Mouse (Mus musculus) heart, postnatal 0 days (tissue): ENCODE results near the gene Trim67. TPM values are rescaled to one million over a fixed set of nuclear protein-coding genes. Genes with fewer than 3 reads are reported as not detected.

Source experiments
- ATAC-seq: fragments of 200-750 bp; cut with Nextera tagmentation; 2 replicates; pipeline ENCODE4 v1.8.0; 2017; ENCODE audit warnings: low read depth, moderate number of reproducible peaks, moderate library complexity; ENCODE audit not compliant: insufficient read depth
- DNase-seq: peaks from one replicate; pipeline ENCODE4 v3.0.0-alpha.2; 2016; ENCODE audit warnings: low spot score
- H3K27ac ChIP-seq: fragments of 300-500 bp; sonication (generic); 2 replicates; pipeline ENCODE4 v1.5.1; 2014; ENCODE audit warnings: low read depth, mild to moderate bottlenecking
- H3K27me3 ChIP-seq: fragments of 300-500 bp; sonication (generic); 2 replicates; pipeline ENCODE4 v1.6.1; 2014; ENCODE audit warnings: low read length, mixed read lengths; ENCODE audit not compliant: control insufficient read depth, insufficient read depth
- H3K36me3 ChIP-seq: fragments of 300-500 bp; sonication (generic); replicated peaks from 2 replicates; pipeline ENCODE4 v1.6.1; 2014; ENCODE audit warnings: low read length, mixed read lengths; ENCODE audit not compliant: control insufficient read depth, insufficient read depth
- H3K4me1 ChIP-seq: fragments of 300-500 bp; sonication (generic); 2 replicates; pipeline ENCODE4 v1.6.1; 2014; ENCODE audit warnings: antibody characterized with exemption; ENCODE audit not compliant: control insufficient read depth, insufficient read depth
- H3K4me2 ChIP-seq: fragments of 300-500 bp; sonication (generic); 2 replicates; pipeline ENCODE4 v1.6.1; 2014; ENCODE audit warnings: low read depth, mild to moderate bottlenecking, low read length, moderate library complexity
- H3K4me3 ChIP-seq: fragments of 300-500 bp; sonication (generic); 2 replicates; pipeline ENCODE4 v1.5.1; 2014; ENCODE audit warnings: low read depth, low read length
- H3K9ac ChIP-seq: fragments of 300-500 bp; sonication (generic); replicated peaks from 2 replicates; pipeline ENCODE4 v1.6.1; 2014; ENCODE audit warnings: low read depth, low read length, mixed read lengths
- H3K9me3 ChIP-seq: fragments of 300-500 bp; sonication (generic); replicated peaks from 2 replicates; pipeline ENCODE4 v1.6.1; 2016; ENCODE audit warnings: low read length; ENCODE audit not compliant: control insufficient read depth
- CTCF ChIP-seq: IDR thresholded peaks from 2 replicates; pipeline ENCODE4 v1.5.1; 2016; ENCODE audit warnings: antibody characterized with exemption, control low read depth, low read depth
- EP300 ChIP-seq: IDR thresholded peaks from 2 replicates; pipeline ENCODE4 v1.6.1; 2016; ENCODE audit warnings: antibody characterized with exemption, low read depth
- WGBS: fragments of 180-500 bp; shearing (Covaris S2); extraction: QIAGEN DNeasy Blood & Tissue Kit; methylation state at CpG from one replicate; pipeline ENCODE4 v1.1.7; 2014; 5-methylcytosine and 5-hydroxymethylcytosine counted together
- polyA plus RNA-seq: library from polyadenylated mRNA; unstranded; fragments of >200 nt; fragmentation: Nextera tagmentation; extraction: Ambion mirVana; gene quantifications from 2 replicates; pipeline ENCODE4 v1.2.1, GENCODE M21; 2015
- total RNA-seq: library from RNA; depleted of rRNA; stranded (reverse); fragments of >200 nt; gene quantifications from 2 replicates; pipeline ENCODE4 v1.2.3, GENCODE M21; 2014; ENCODE audit warnings: low replicate concordance

Trim67 gene
- total and polyA plus RNA-seq, 2 experiments from 2014 or later: 0.07 to 0.08 TPM

- Histone ChIP-seq H3K4me1 (peaks cover 6% of the 10 kb centered on the region; the same call in 1 of the 2 replicates), H3K4me2 (no peak overlapping the region), H3K9ac (no peak overlapping the region), H3K4me3 (no peak overlapping the region), H3K36me3 (no peaks in the 10 kb centered on the region), H3K27ac (no peak overlapping the region), H3K27me3 (no peaks in the 10 kb centered on the region), H3K9me3 (no peaks in the 10 kb centered on the region)
- TF ChIP-seq CTCF (no peak), EP300 (no peak)
- WGBS: 51% methylated on average over 7 of the region's 7 CpGs
- ATAC-seq (no peak), DNase-seq (no peak)
These were observed 33.8 kb downstream of the Trim67 start for GRCm38 (mm10) chr8:124826658-124827057.

- peak; percentile 75 for ATAC-seq
- peak; percentile 86 for TF ChIP-seq CTCF
- no peak for TF ChIP-seq EP300
- 0% methylated on average over 5 of the region's 5 CpGs for WGBS
- no peaks in the 10 kb centered on the region for H3K36me3 ChIP-seq
- H3K9ac ChIP-seq: no peak overlapping the region
- H3K9me3 ChIP-seq: no peaks in the 10 kb centered on the region
- H3K27me3 ChIP-seq: no peaks in the 10 kb centered on the region
- no peak overlapping the region for H3K4me2 ChIP-seq
- H3K27ac ChIP-seq: no peak overlapping the region
- peaks cover 7% of the 10 kb centered on the region; the same call in 1 of the 2 replicates for H3K4me1 ChIP-seq
- peak; percentile 74 for DNase-seq
- H3K4me3 ChIP-seq: no peak overlapping the region
These were observed 34.5 kb downstream of the Trim67 start for GRCm38 (mm10) chr8:124827387-124827786.

GRCm38 (mm10) chr8:124828561-124829240 is 35.8 kb downstream of the Trim67 start:
- Histone ChIP-seq H3K36me3 (no peaks in the 10 kb centered on the region), H3K9me3 (no peaks in the 10 kb centered on the region), H3K4me1 (peaks cover 18% of the 10 kb centered on the region), H3K4me3 (no peak overlapping the region), H3K4me2 (no peak overlapping the region), H3K9ac (no peak overlapping the region), H3K27ac (no peak overlapping the region), H3K27me3 (no peaks in the 10 kb centered on the region)
- DNase-seq (no peak), ATAC-seq (no peak)
- 86% methylated on average over 24 of the region's 24 CpGs for WGBS
- TF ChIP-seq EP300 (no peak), CTCF (no peak)

GRCm38 (mm10) chr8:124830050-124830449 is 37.2 kb downstream of the Trim67 start:
- WGBS: 63% methylated on average over 13 of the region's 13 CpGs
- TF ChIP-seq EP300 (no peak), CTCF (no peak)
- DNase-seq: peak; percentile 4

GRCm38 (mm10) chr8:124831531-124831930 is 38.6 kb downstream of the Trim67 start:
- Histone ChIP-seq H3K4me2 (no peak overlapping the region), H3K27ac (no peak overlapping the region), H3K36me3 (no peaks in the 10 kb centered on the region), H3K4me1 (peaks cover 28% of the 10 kb centered on the region), H3K9me3 (no peaks in the 10 kb centered on the region), H3K27me3 (no peaks in the 10 kb centered on the region), H3K4me3 (no peak overlapping the region), H3K9ac (no peak overlapping the region)
- 84% methylated on average over 6 of the region's 6 CpGs for WGBS
- TF ChIP-seq CTCF (no peak), EP300 (no peak)
- DNase-seq (peak; percentile 3), ATAC-seq (no peak)

More at GRCm38 (mm10) chr8:124830050-124830449, 37.2 kb downstream of the Trim67 start:
- no peak overlapping the region for H3K4me2 ChIP-seq
- H3K9ac ChIP-seq: no peak overlapping the region
- H3K27me3 ChIP-seq: no peaks in the 10 kb centered on the region
- peaks cover 28% of the 10 kb centered on the region for H3K4me1 ChIP-seq
- no peaks in the 10 kb centered on the region for H3K36me3 ChIP-seq
- no peak overlapping the region for H3K27ac ChIP-seq
- H3K4me3 ChIP-seq: no peak overlapping the region
- no peak for ATAC-seq
- H3K9me3 ChIP-seq: no peaks in the 10 kb centered on the region

GRCm38 (mm10) chr8:124831941-124832340 is 39.0 kb downstream of the Trim67 start:
- Histone ChIP-seq H3K9ac (no peak overlapping the region), H3K36me3 (no peaks in the 10 kb centered on the region), H3K27ac (no peak overlapping the region), H3K4me3 (no peak overlapping the region), H3K27me3 (no peaks in the 10 kb centered on the region), H3K9me3 (no peaks in the 10 kb centered on the region), H3K4me2 (no peak overlapping the region), H3K4me1 (peaks cover 26% of the 10 kb centered on the region)
- WGBS: 62% methylated on average over 6 of the region's 6 CpGs
- TF ChIP-seq EP300: no peak
- TF ChIP-seq CTCF: no peak
- no peak for DNase-seq
- no peak for ATAC-seq
